Mouse (Mus musculus) embryonic facial prominence, embryonic 11.5 days (tissue): Measurements from ENCODE around the gene Cdiptos. TPM values are rescaled to one million over a fixed set of nuclear protein-coding genes. Genes with fewer than 3 reads are reported as not detected.
A peak's percentile ranks its signal among the peaks of the same experiment; 100 is the strongest.

Source experiments
- ATAC-seq: fragments of 200-750 bp; cut with Nextera tagmentation; replicated peaks from 2 replicates; pipeline ENCODE4 v1.8.0; 2017; ENCODE audit warnings: low read depth; ENCODE audit not compliant: insufficient number of reproducible peaks, low FRiP score, low TSS enrichment
- DNase-seq: peaks from one replicate; pipeline ENCODE4 v3.0.0-alpha.2; 2015; ENCODE audit warnings: low spot score
- H3K27ac ChIP-seq: fragments of 300-500 bp; sonication (generic); replicated peaks from 2 replicates; pipeline ENCODE4 v1.5.1; 2014; ENCODE audit warnings: mild to moderate bottlenecking, low read depth, low read length, control low read depth
- H3K27me3 ChIP-seq: fragments of 300-500 bp; sonication (generic); 2 replicates; pipeline ENCODE4 v1.6.1; 2014; ENCODE audit warnings: mild to moderate bottlenecking, low read length, moderate library complexity, mixed read lengths; ENCODE audit not compliant: control insufficient read depth, insufficient read depth
- H3K36me3 ChIP-seq: fragments of 300-500 bp; sonication (generic); replicated peaks from 2 replicates; pipeline ENCODE4 v1.6.1; 2014; ENCODE audit warnings: low read depth, mild to moderate bottlenecking, low read length, moderate library complexity, mixed read lengths; ENCODE audit not compliant: control insufficient read depth, insufficient read depth
- H3K4me1 ChIP-seq: fragments of 300-500 bp; sonication (generic); 2 replicates; pipeline ENCODE4 v1.6.1; 2014; ENCODE audit warnings: low read length, mixed read lengths; ENCODE audit not compliant: control insufficient read depth, insufficient read depth
- H3K4me2 ChIP-seq: fragments of 300-500 bp; sonication (generic); 2 replicates; pipeline ENCODE4 v1.6.1; 2014; ENCODE audit warnings: low read depth, mild to moderate bottlenecking, control low read depth, low read length, moderate library complexity
- H3K4me3 ChIP-seq: fragments of 300-500 bp; sonication (generic); 2 replicates; pipeline ENCODE4 v1.5.1; 2014; ENCODE audit warnings: low read depth, low read length, control low read depth
- H3K9ac ChIP-seq: fragments of 300-500 bp; sonication (generic); replicated peaks from 2 replicates; pipeline ENCODE4 v1.6.1; 2014; ENCODE audit warnings: mild to moderate bottlenecking, control low read depth, low read length
- H3K9me3 ChIP-seq: fragments of 300-500 bp; sonication (generic); replicated peaks from 2 replicates; pipeline ENCODE4 v1.6.1; 2016; ENCODE audit warnings: mild to moderate bottlenecking, low read length, inconsistent platforms, mixed read lengths; ENCODE audit not compliant: control insufficient read depth
- WGBS: fragments of 180-500 bp; shearing (Covaris S2); extraction: QIAGEN DNeasy Blood & Tissue Kit; methylation state at CpG from one replicate; pipeline ENCODE4 v1.1.7; 2014; 5-methylcytosine and 5-hydroxymethylcytosine counted together
- polyA plus RNA-seq: library from polyadenylated mRNA; unstranded; fragments of >200 nt; fragmentation: Nextera tagmentation; extraction: Ambion mirVana; gene quantifications from 2 replicates; pipeline ENCODE4 v1.2.1, GENCODE M21; 2014

Cdiptos gene
- polyA plus RNA-seq, 1 experiment from 2014 or later, result 2.0 TPM

- Histone ChIP-seq H3K9ac (no peak overlapping the region), H3K4me3 (no peak overlapping the region), H3K4me2 (no peak overlapping the region), H3K36me3 (no peaks in the 10 kb centered on the region), H3K4me1 (no peaks in the 10 kb centered on the region), H3K27me3 (no peaks in the 10 kb centered on the region), H3K9me3 (no peaks in the 10 kb centered on the region), H3K27ac (no peak overlapping the region)
- ATAC-seq (no peak), DNase-seq (no peak)
- WGBS, result 72% methylated on average over 10 of the region's 10 CpGs
Observed at GRCm38 (mm10) chr7:126999568-126999967, 23.7 kb upstream of the Cdiptos start.

- no peak overlapping the region for H3K27ac ChIP-seq
- H3K4me2 ChIP-seq, result no peak overlapping the region
- no peak for DNase-seq
- H3K9me3 ChIP-seq, result no peaks in the 10 kb centered on the region
- no peak overlapping the region for H3K9ac ChIP-seq
- no peak overlapping the region for H3K4me3 ChIP-seq
- ATAC-seq, result no peak
- H3K27me3 ChIP-seq, result no peaks in the 10 kb centered on the region
- 78% methylated on average over 4 of the region's 4 CpGs for WGBS
- H3K4me1 ChIP-seq, result no peaks in the 10 kb centered on the region
- no peaks in the 10 kb centered on the region for H3K36me3 ChIP-seq
Observed at GRCm38 (mm10) chr7:126996449-126996848, 20.6 kb upstream of the Cdiptos start.

GRCm38 (mm10) chr7:126988816-126989215 lies 12.9 kb upstream of the Cdiptos start:
- 72% methylated on average over 8 of the region's 8 CpGs for WGBS
- no peaks in the 10 kb centered on the region for H3K27me3 ChIP-seq
- H3K4me3 ChIP-seq, result no peak overlapping the region
- no peak for DNase-seq
- no peak for ATAC-seq
- no peaks in the 10 kb centered on the region for H3K9me3 ChIP-seq
- H3K4me2 ChIP-seq, result no peak overlapping the region
- no peak overlapping the region for H3K27ac ChIP-seq
- H3K9ac ChIP-seq, result 0 out of 2 replicates have a peak overlapping the region, but pooled peaks have one; percentile 6
- no peaks in the 10 kb centered on the region for H3K4me1 ChIP-seq
- H3K36me3 ChIP-seq, result no peaks in the 10 kb centered on the region

- ATAC-seq, result no peak
Observed at GRCm38 (mm10) chr7:126986319-126986718, 10.4 kb upstream of the Cdiptos start.

GRCm38 (mm10) chr7:126984667-126985444 lies 9.0 kb upstream of the Cdiptos start:
- Histone ChIP-seq H3K4me1 (no peaks in the 10 kb centered on the region), H3K4me3 (no peak overlapping the region), H3K27me3 (no peaks in the 10 kb centered on the region), H3K9me3 (no peaks in the 10 kb centered on the region), H3K36me3 (no peaks in the 10 kb centered on the region), H3K27ac (no peak overlapping the region), H3K9ac (no peak overlapping the region), H3K4me2 (no peak overlapping the region)
- 60% methylated on average over 10 of the region's 10 CpGs for WGBS
- ATAC-seq, result no peak
- DNase-seq, result no peak

More at GRCm38 (mm10) chr7:126986319-126986718, 10.4 kb upstream of the Cdiptos start:
- Histone ChIP-seq H3K4me3 (no peak overlapping the region), H3K4me1 (no peaks in the 10 kb centered on the region), H3K4me2 (no peak overlapping the region), H3K27ac (no peak overlapping the region), H3K9me3 (no peaks in the 10 kb centered on the region), H3K9ac (no peak overlapping the region), H3K27me3 (no peaks in the 10 kb centered on the region), H3K36me3 (no peaks in the 10 kb centered on the region)
- WGBS, result 41% methylated on average over 9 of the region's 9 CpGs
- DNase-seq, result peak; percentile 16

GRCm38 (mm10) chr7:126983113-126983512 lies 7.2 kb upstream of the Cdiptos start:
- Histone ChIP-seq H3K9ac (no peak overlapping the region), H3K4me3 (no peak overlapping the region), H3K27ac (no peak overlapping the region), H3K4me1 (no peaks in the 10 kb centered on the region), H3K27me3 (no peaks in the 10 kb centered on the region), H3K36me3 (peaks cover 5% of the 10 kb centered on the region), H3K4me2 (no peak overlapping the region), H3K9me3 (no peaks in the 10 kb centered on the region)
- no peak for DNase-seq
- WGBS, result 84% methylated on average over 7 of the region's 7 CpGs
- ATAC-seq, result no peak

GRCm38 (mm10) chr7:126982054-126982453 lies 6.2 kb upstream of the Cdiptos start:
- Histone ChIP-seq H3K4me1 (no peaks in the 10 kb centered on the region), H3K9me3 (no peaks in the 10 kb centered on the region), H3K27me3 (no peaks in the 10 kb centered on the region), H3K36me3 (peaks cover 5% of the 10 kb centered on the region), H3K9ac (no peak overlapping the region), H3K27ac (no peak overlapping the region), H3K4me2 (no peak overlapping the region), H3K4me3 (no peak overlapping the region)
- DNase-seq (no peak), ATAC-seq (no peak)
- 89% methylated on average over 4 of the region's 4 CpGs for WGBS

GRCm38 (mm10) chr7:126981601-126982000 lies 5.7 kb upstream of the Cdiptos start:
- no peak overlapping the region for H3K4me3 ChIP-seq
- ATAC-seq (no peak), DNase-seq (no peak)
- H3K27ac ChIP-seq, result no peak overlapping the region
- peaks cover 5% of the 10 kb centered on the region for H3K36me3 ChIP-seq
- H3K4me2 ChIP-seq, result no peak overlapping the region
- 96% methylated on average over 2 of the region's 2 CpGs for WGBS
- no peak overlapping the region for H3K9ac ChIP-seq
- H3K27me3 ChIP-seq, result no peaks in the 10 kb centered on the region
- no peaks in the 10 kb centered on the region for H3K4me1 ChIP-seq
- H3K9me3 ChIP-seq, result no peaks in the 10 kb centered on the region
